Mouse (Mus musculus) midbrain, embryonic 15.5 days (tissue): ENCODE measurements at regions not wholly inside any gene's neighbourhood (a gene's known extent, or its start where the extent isn't known, plus 50 kb on each side); places are given as distances from the start of the nearest gene placed in this dataset.

Source experiments
- ATAC-seq: fragments of 200-750 bp; cut with Nextera tagmentation; replicated peaks from 2 replicates; pipeline ENCODE4 v1.8.0; 2017; ENCODE audit warnings: moderate TSS enrichment
- H3K27ac ChIP-seq: fragments of 300-500 bp; sonication (generic); 2 replicates; pipeline ENCODE4 v1.5.1; 2015; ENCODE audit warnings: mild to moderate bottlenecking, inconsistent platforms
- H3K27me3 ChIP-seq: fragments of 300-500 bp; sonication (generic); replicated peaks from 2 replicates; pipeline ENCODE4 v1.6.1; 2015; ENCODE audit warnings: inconsistent platforms
- H3K36me3 ChIP-seq: fragments of 300-500 bp; sonication (generic); replicated peaks from 2 replicates; pipeline ENCODE4 v1.6.1; 2015; ENCODE audit warnings: inconsistent platforms
- H3K4me1 ChIP-seq: fragments of 300-500 bp; sonication (generic); 2 replicates; pipeline ENCODE4 v1.6.1; 2015; ENCODE audit warnings: inconsistent platforms
- H3K4me2 ChIP-seq: fragments of 300-500 bp; sonication (generic); 2 replicates; pipeline ENCODE4 v1.6.1; 2015; ENCODE audit warnings: inconsistent platforms, mild to moderate bottlenecking, moderate library complexity
- H3K4me3 ChIP-seq: fragments of 300-500 bp; sonication (generic); 2 replicates; pipeline ENCODE4 v1.5.1; 2015; ENCODE audit warnings: mild to moderate bottlenecking, inconsistent platforms
- H3K9ac ChIP-seq: fragments of 300-500 bp; sonication (generic); 2 replicates; pipeline ENCODE4 v1.6.1; 2015; ENCODE audit warnings: mild to moderate bottlenecking, inconsistent platforms
- H3K9me3 ChIP-seq: fragments of 300-500 bp; sonication (generic); 2 replicates; pipeline ENCODE4 v1.6.1; 2016; ENCODE audit warnings: inconsistent platforms
- WGBS: fragments of 180-500 bp; shearing (Covaris S2); methylation state at CpG from one replicate; pipeline ENCODE4 v1.1.7; 2015; ENCODE audit warnings: mixed read lengths; 5-methylcytosine and 5-hydroxymethylcytosine counted together

GRCm38 (mm10) chr12:69446468-69447321 is 74.4 kb upstream of the Gm9887 start:
- WGBS, result 24% methylated on average over 17 of the region's 17 CpGs
- H3K27ac ChIP-seq, result peak overlapping the region; percentile 72
- H3K9me3 ChIP-seq, result no peaks in the 10 kb centered on the region
- no peaks in the 10 kb centered on the region for H3K36me3 ChIP-seq
- peak overlapping the region; percentile 50 for H3K4me2 ChIP-seq
- H3K27me3 ChIP-seq, result no peaks in the 10 kb centered on the region
- H3K4me1 ChIP-seq, result peaks cover 16% of the 10 kb centered on the region
- peak; percentile 88 for ATAC-seq
- peak overlapping the region; percentile 28; the same call in 1 of the 2 replicates for H3K9ac ChIP-seq
- peak overlapping the region; percentile 19 for H3K4me3 ChIP-seq

GRCm38 (mm10) chr12:69446085-69446467 is 73.8 kb upstream of the Gm9887 start:
- Histone ChIP-seq H3K9ac (peak overlapping the region; percentile 28; the same call in 1 of the 2 replicates), H3K4me3 (peak overlapping the region; percentile 19; the same call in 1 of the 2 replicates), H3K9me3 (no peaks in the 10 kb centered on the region), H3K36me3 (no peaks in the 10 kb centered on the region), H3K27me3 (no peaks in the 10 kb centered on the region), H3K4me2 (peak overlapping the region; percentile 50), H3K27ac (peak overlapping the region; percentile 72), H3K4me1 (peaks cover 16% of the 10 kb centered on the region)
- WGBS, result 7% methylated on average over 10 of the region's 10 CpGs
- peak; percentile 87 for ATAC-seq

- 31% methylated on average over 6 of the region's 6 CpGs for WGBS
- no peak overlapping the region for H3K9ac ChIP-seq
- peaks cover 15% of the 10 kb centered on the region for H3K4me1 ChIP-seq
- no peak overlapping the region for H3K27ac ChIP-seq
- no peaks in the 10 kb centered on the region for H3K36me3 ChIP-seq
- H3K4me2 ChIP-seq, result no peak overlapping the region
- no peak overlapping the region for H3K4me3 ChIP-seq
- no peaks in the 10 kb centered on the region for H3K27me3 ChIP-seq
- H3K9me3 ChIP-seq, result no peaks in the 10 kb centered on the region
- no peak for ATAC-seq
Observed at GRCm38 (mm10) chr12:69442321-69442720, 70.1 kb upstream of the Gm9887 start.

GRCm38 (mm10) chr12:69441764-69442163 is 69.5 kb upstream of the Gm9887 start:
- 91% methylated on average over 4 of the region's 4 CpGs for WGBS
- no peaks in the 10 kb centered on the region for H3K36me3 ChIP-seq
- ATAC-seq, result no peak
- H3K4me2 ChIP-seq, result no peak overlapping the region
- peaks cover 9% of the 10 kb centered on the region for H3K4me1 ChIP-seq
- no peak overlapping the region for H3K27ac ChIP-seq
- H3K4me3 ChIP-seq, result no peak overlapping the region
- no peaks in the 10 kb centered on the region for H3K9me3 ChIP-seq
- no peak overlapping the region for H3K9ac ChIP-seq
- no peaks in the 10 kb centered on the region for H3K27me3 ChIP-seq

- Histone ChIP-seq H3K9me3 (no peaks in the 10 kb centered on the region; the same call in 1 of the 2 replicates), H3K27ac (no peak overlapping the region), H3K9ac (no peak overlapping the region), H3K4me3 (no peak overlapping the region), H3K36me3 (no peaks in the 10 kb centered on the region), H3K4me1 (no peaks in the 10 kb centered on the region), H3K4me2 (no peak overlapping the region), H3K27me3 (no peaks in the 10 kb centered on the region)
- WGBS, result 88% methylated on average over 5 of the region's 5 CpGs
- no peak for ATAC-seq
Observed at GRCm38 (mm10) chr12:69438271-69438670, 66.0 kb upstream of the Gm9887 start.

GRCm38 (mm10) chr12:69436839-69437501 is 64.7 kb upstream of the Gm9887 start:
- Histone ChIP-seq H3K4me3 (no peak overlapping the region), H3K27ac (no peak overlapping the region), H3K4me1 (no peaks in the 10 kb centered on the region), H3K36me3 (no peaks in the 10 kb centered on the region), H3K27me3 (no peaks in the 10 kb centered on the region), H3K9me3 (no peaks in the 10 kb centered on the region; the same call in 1 of the 2 replicates), H3K9ac (no peak overlapping the region), H3K4me2 (no peak overlapping the region)
- 14% methylated on average over 10 of the region's 10 CpGs for WGBS
- ATAC-seq, result no peak

GRCm38 (mm10) chr12:69434315-69434714 is 62.1 kb upstream of the Gm9887 start:
- Histone ChIP-seq H3K9ac (no peak overlapping the region), H3K4me2 (no peak overlapping the region), H3K27me3 (no peaks in the 10 kb centered on the region), H3K9me3 (no peaks in the 10 kb centered on the region; the same call in 1 of the 2 replicates), H3K4me3 (no peak overlapping the region), H3K36me3 (no peaks in the 10 kb centered on the region), H3K4me1 (no peaks in the 10 kb centered on the region), H3K27ac (no peak overlapping the region)
- ATAC-seq, result no peak
- WGBS, result 89% methylated on average over 4 of the region's 4 CpGs

GRCm38 (mm10) chr12:69432086-69432485 is 59.8 kb upstream of the Gm9887 start:
- WGBS, result 70% methylated on average over 7 of the region's 7 CpGs
- Histone ChIP-seq H3K36me3 (no peaks in the 10 kb centered on the region), H3K27ac (no peak overlapping the region), H3K9ac (no peak overlapping the region), H3K4me2 (no peak overlapping the region), H3K4me3 (no peak overlapping the region), H3K4me1 (no peaks in the 10 kb centered on the region), H3K27me3 (no peaks in the 10 kb centered on the region), H3K9me3 (no peaks in the 10 kb centered on the region; the same call in 1 of the 2 replicates)
- ATAC-seq, result no peak

- H3K36me3 ChIP-seq, result no peaks in the 10 kb centered on the region
- no peak for ATAC-seq
- no peak overlapping the region for H3K27ac ChIP-seq
- H3K4me1 ChIP-seq, result 0 out of 2 replicates have a peak, but pooled peaks cover 4% of the 10 kb centered on the region
- H3K9ac ChIP-seq, result no peak overlapping the region
- H3K4me3 ChIP-seq, result no peak overlapping the region
- 36% methylated on average over 6 of the region's 6 CpGs for WGBS
- no peak overlapping the region for H3K4me2 ChIP-seq
- no peaks in the 10 kb centered on the region for H3K9me3 ChIP-seq
- H3K27me3 ChIP-seq, result no peaks in the 10 kb centered on the region
Observed at GRCm38 (mm10) chr12:69428108-69428507, 55.9 kb upstream of the Gm9887 start.

GRCm38 (mm10) chr12:69425610-69426009 is 53.4 kb upstream of the Gm9887 start:
- H3K4me2 ChIP-seq, result no peak overlapping the region
- no peak overlapping the region for H3K9ac ChIP-seq
- no peaks in the 10 kb centered on the region for H3K27me3 ChIP-seq
- ATAC-seq, result no peak
- no peak overlapping the region for H3K4me3 ChIP-seq
- no peak overlapping the region for H3K27ac ChIP-seq
- H3K4me1 ChIP-seq, result 0 out of 2 replicates have a peak, but pooled peaks cover 4% of the 10 kb centered on the region
- H3K9me3 ChIP-seq, result no peaks in the 10 kb centered on the region
- 94% methylated on average over 3 of the region's 3 CpGs for WGBS
- H3K36me3 ChIP-seq, result no peaks in the 10 kb centered on the region

GRCm38 (mm10) chr12:69424971-69425370 is 52.7 kb upstream of the Gm9887 start:
- no peak for ATAC-seq
- H3K27me3 ChIP-seq, result no peaks in the 10 kb centered on the region
- 0 out of 2 replicates have a peak, but pooled peaks cover 4% of the 10 kb centered on the region for H3K4me1 ChIP-seq
- H3K27ac ChIP-seq, result no peak overlapping the region
- no peak overlapping the region for H3K4me2 ChIP-seq
- H3K36me3 ChIP-seq, result no peaks in the 10 kb centered on the region
- WGBS, result 49% methylated on average over 14 of the region's 14 CpGs
- no peak overlapping the region for H3K4me3 ChIP-seq
- H3K9ac ChIP-seq, result no peak overlapping the region
- H3K9me3 ChIP-seq, result no peaks in the 10 kb centered on the region
